Mouse (Mus musculus) brain, embryonic 14.5 days (tissue): ENCODE measurements around the gene Rnf166.

Source experiments
- CTCF ChIP-seq: fragments of 200-500 bp; IDR thresholded peaks from 2 replicates; pipeline ENCODE4 v1.5.1; 2012; ENCODE audit warnings: inconsistent platforms, mild to moderate bottlenecking, moderate library complexity, borderline replicate concordance; ENCODE audit not compliant: insufficient read depth, insufficient read length; ENCODE audit errors: extremely low read depth
- POLR2A ChIP-seq: fragments of 200-500 bp; IDR thresholded peaks from 2 replicates; pipeline ENCODE4 v1.6.1; 2012; ENCODE audit warnings: mild to moderate bottlenecking, inconsistent platforms, borderline replicate concordance; ENCODE audit not compliant: poor library complexity, insufficient read depth, insufficient read length, severe bottlenecking; ENCODE audit errors: extremely low read depth

DNA sequence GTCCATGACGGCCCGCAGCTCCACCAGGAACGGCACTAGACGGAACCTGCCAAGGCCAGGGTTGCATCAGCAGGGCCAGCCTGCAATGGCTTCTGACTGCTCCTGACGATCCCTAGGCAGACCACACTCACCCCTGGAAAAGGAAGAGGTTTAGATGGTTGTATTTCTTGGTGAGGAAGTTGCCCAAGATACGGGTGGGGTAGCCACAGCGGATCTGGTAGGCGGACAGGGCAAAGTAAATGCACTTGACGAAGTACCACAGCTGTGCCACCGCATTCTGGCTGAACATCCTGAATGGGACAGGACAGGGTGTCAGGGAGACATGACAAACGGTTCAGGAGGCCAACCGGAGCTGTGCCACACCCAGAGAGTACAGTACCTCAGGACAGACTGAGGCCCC, 9.0 kb upstream of the Rnf166 start:
- TF ChIP-seq CTCF (no peak), POLR2A (no peak)
